Mouse (Mus musculus) WW6 (cell line): ENCODE results near the gene Vps45.
"Not testable (repeated sequence)": the region's sequence is repeated elsewhere in the genome, so short reads cannot be mapped to it uniquely, and the experiment has no call there.

Source experiments
- DNase-seq: peaks from one replicate; pipeline ENCODE4 v3.0.0-alpha.2; 2013; ENCODE audit warnings: low read depth, low spot score

Vps45 gene

GRCm38 (mm10) chr3:96078711-96079110, 20.4 kb upstream of the Vps45 start:
- no peak for DNase-seq

GRCm38 (mm10) chr3:96078066-96078465, 19.8 kb upstream of the Vps45 start:
- DNase-seq = no peak

GRCm38 (mm10) chr3:96072921-96073486, 14.7 kb upstream of the Vps45 start:
- DNase-seq = no peak

- no peak for DNase-seq
These were observed 12.0 kb upstream of the Vps45 start for GRCm38 (mm10) chr3:96070241-96070640.

- DNase-seq = no peak
These were observed 11.3 kb upstream of the Vps45 start for GRCm38 (mm10) chr3:96069542-96069941.

- DNase-seq = no peak
These were observed 10.8 kb upstream of the Vps45 start for GRCm38 (mm10) chr3:96069046-96069445.

- DNase-seq = no peak
These were observed 8.5 kb upstream of the Vps45 start for GRCm38 (mm10) chr3:96066741-96067140.

GRCm38 (mm10) chr3:96065754-96066375, 7.6 kb upstream of the Vps45 start:
- no peak for DNase-seq

GRCm38 (mm10) chr3:96065147-96065546, 6.9 kb upstream of the Vps45 start:
- DNase-seq = no peak

GRCm38 (mm10) chr3:96064217-96064616, 6.0 kb upstream of the Vps45 start:
- DNase-seq = no peak

GRCm38 (mm10) chr3:96063299-96063698, 5.0 kb upstream of the Vps45 start:
- DNase-seq = no peak

- no peak for DNase-seq
These were observed 1.9 kb upstream of the Vps45 start for GRCm38 (mm10) chr3:96060146-96060545.

GRCm38 (mm10) chr3:96057747-96058204, 490 bp downstream of the Vps45 start:
- DNase-seq = peak; percentile 87

GRCm38 (mm10) chr3:96056031-96056430, 2.2 kb downstream of the Vps45 start:
- DNase-seq = no peak

GRCm38 (mm10) chr3:96055294-96055693, 3.0 kb downstream of the Vps45 start:
- no peak for DNase-seq

- DNase-seq = no peak
These were observed 6.4 kb downstream of the Vps45 start for GRCm38 (mm10) chr3:96051839-96052238.

- no peak for DNase-seq
These were observed 7.1 kb downstream of the Vps45 start for GRCm38 (mm10) chr3:96051186-96051585.

- DNase-seq = no peak
These were observed 7.5 kb downstream of the Vps45 start for GRCm38 (mm10) chr3:96050779-96051178.

GRCm38 (mm10) chr3:96044559-96044958, 13.7 kb downstream of the Vps45 start:
- not testable (repeated sequence) for DNase-seq

- no peak for DNase-seq
These were observed 15.2 kb downstream of the Vps45 start for GRCm38 (mm10) chr3:96043104-96043503.

- no peak for DNase-seq
These were observed 17.2 kb downstream of the Vps45 start for GRCm38 (mm10) chr3:96041079-96041478.

GRCm38 (mm10) chr3:96040663-96041006, 17.6 kb downstream of the Vps45 start:
- no peak for DNase-seq

- no peak for DNase-seq
These were observed 18.2 kb downstream of the Vps45 start for GRCm38 (mm10) chr3:96039857-96040662.
